Mouse (Mus musculus) forebrain, postnatal 0 days (tissue): ENCODE data around the gene Mapk3. TPM values are rescaled to one million over a fixed set of nuclear protein-coding genes. Genes with fewer than 3 reads are reported as not detected.

Experiments
- ATAC-seq: fragments of 200-750 bp; cut with Nextera tagmentation; 2 replicates; pipeline ENCODE4 v1.8.0; 2017; ENCODE audit warnings: mild to moderate bottlenecking, moderate library complexity
- DNase-seq: peaks from one replicate; pipeline ENCODE4 v3.0.0-alpha.2; 2015
- H3K27ac ChIP-seq: fragments of 300-500 bp; sonication (generic); 2 replicates; pipeline ENCODE4 v1.5.1; 2014; ENCODE audit warnings: low read depth, mild to moderate bottlenecking, antibody characterized with exemption, low read length, moderate library complexity, mixed read lengths
- H3K27me3 ChIP-seq: fragments of 300-500 bp; sonication (generic); 2 replicates; pipeline ENCODE4 v1.6.1; 2014; ENCODE audit warnings: mild to moderate bottlenecking, low read length, mixed read lengths; ENCODE audit not compliant: insufficient read depth
- H3K36me3 ChIP-seq: fragments of 300-500 bp; sonication (generic); 2 replicates; pipeline ENCODE4 v1.6.1; 2014; ENCODE audit warnings: mild to moderate bottlenecking, moderate library complexity; ENCODE audit not compliant: insufficient read depth
- H3K4me1 ChIP-seq: fragments of 300-500 bp; sonication (generic); 2 replicates; pipeline ENCODE4 v1.6.1; 2014; ENCODE audit warnings: antibody characterized with exemption; ENCODE audit not compliant: insufficient read depth
- H3K4me2 ChIP-seq: fragments of 300-500 bp; sonication (generic); 2 replicates; pipeline ENCODE4 v1.6.1; 2014; ENCODE audit warnings: low read depth, mild to moderate bottlenecking, moderate library complexity
- H3K4me3 ChIP-seq: fragments of 300-500 bp; sonication (generic); 2 replicates; pipeline ENCODE4 v1.5.1; 2014; ENCODE audit warnings: low read depth, low read length, mixed read lengths
- H3K9ac ChIP-seq: fragments of 300-500 bp; sonication (generic); 2 replicates; pipeline ENCODE4 v1.6.1; 2014; ENCODE audit warnings: mild to moderate bottlenecking
- H3K9me3 ChIP-seq: fragments of 300-500 bp; sonication (generic); 2 replicates; pipeline ENCODE4 v1.6.1; 2016; ENCODE audit warnings: low read length
- CTCF ChIP-seq: sonication (generic); IDR thresholded peaks from 2 replicates; pipeline ENCODE4 v1.5.1; 2016; ENCODE audit warnings: antibody characterized with exemption, control low read depth, low read depth
- WGBS: fragments of 180-500 bp; shearing (Covaris S2); extraction: QIAGEN DNeasy Blood & Tissue Kit; methylation state at CpG from one replicate; pipeline ENCODE4 v1.1.7; 2014; 5-methylcytosine and 5-hydroxymethylcytosine counted together
- polyA plus RNA-seq: library from polyadenylated mRNA; unstranded; fragments of >200 nt; fragmentation: Nextera tagmentation; extraction: Ambion mirVana; gene quantifications from 2 replicates; pipeline ENCODE4 v1.2.1, GENCODE M21; 2015
- total RNA-seq: library from RNA; depleted of rRNA; stranded (reverse); fragments of >200 nt; gene quantifications from 2 replicates; pipeline ENCODE4 v1.2.3, GENCODE M21; 2014

The Mapk3 gene
- total and polyA plus RNA-seq, 2 experiments from 2014 or later: 131 to 133 TPM

- no peak for ATAC-seq
- TF ChIP-seq CTCF: no peak
- Histone ChIP-seq H3K4me2 (peak overlapping the region; percentile 77), H3K9me3 (no peaks in the 10 kb centered on the region), H3K27ac (peak overlapping the region; percentile 95), H3K4me3 (peak overlapping the region; percentile 81), H3K4me1 (peaks cover 7% of the 10 kb centered on the region), H3K36me3 (peaks cover 21% of the 10 kb centered on the region), H3K27me3 (no peaks in the 10 kb centered on the region), H3K9ac (peak overlapping the region; percentile 81)
- 37% methylated on average over 5 of the region's 5 CpGs for WGBS
- DNase-seq: no peak
Measured at GRCm38 (mm10) chr7:126800269-126801056, 41.1 kb downstream of the Mapk3 start.

GRCm38 (mm10) chr7:126801057-126801422, 41.6 kb downstream of the Mapk3 start:
- H3K27ac ChIP-seq: no peak overlapping the region
- H3K9me3 ChIP-seq: no peaks in the 10 kb centered on the region
- H3K4me3 ChIP-seq: no peak overlapping the region
- no peak overlapping the region for H3K9ac ChIP-seq
- H3K4me1 ChIP-seq: peaks cover 7% of the 10 kb centered on the region
- ATAC-seq (no peak), DNase-seq (no peak)
- TF ChIP-seq CTCF: no peak
- H3K4me2 ChIP-seq: no peak overlapping the region
- no peaks in the 10 kb centered on the region for H3K27me3 ChIP-seq
- 93% methylated on average over 16 of the region's 16 CpGs for WGBS
- peaks cover 15% of the 10 kb centered on the region for H3K36me3 ChIP-seq

GRCm38 (mm10) chr7:126802134-126802889, 42.9 kb downstream of the Mapk3 start:
- TF ChIP-seq CTCF: no peak
- Histone ChIP-seq H3K4me2 (no peak overlapping the region), H3K27ac (no peak overlapping the region), H3K9me3 (no peaks in the 10 kb centered on the region), H3K4me1 (peaks cover 7% of the 10 kb centered on the region), H3K4me3 (no peak overlapping the region), H3K27me3 (no peaks in the 10 kb centered on the region), H3K9ac (no peak overlapping the region), H3K36me3 (peaks cover 8% of the 10 kb centered on the region; the same call in 1 of the 2 replicates)
- DNase-seq (no peak), ATAC-seq (no peak)
- 89% methylated on average over 11 of the region's 11 CpGs for WGBS

DNA sequence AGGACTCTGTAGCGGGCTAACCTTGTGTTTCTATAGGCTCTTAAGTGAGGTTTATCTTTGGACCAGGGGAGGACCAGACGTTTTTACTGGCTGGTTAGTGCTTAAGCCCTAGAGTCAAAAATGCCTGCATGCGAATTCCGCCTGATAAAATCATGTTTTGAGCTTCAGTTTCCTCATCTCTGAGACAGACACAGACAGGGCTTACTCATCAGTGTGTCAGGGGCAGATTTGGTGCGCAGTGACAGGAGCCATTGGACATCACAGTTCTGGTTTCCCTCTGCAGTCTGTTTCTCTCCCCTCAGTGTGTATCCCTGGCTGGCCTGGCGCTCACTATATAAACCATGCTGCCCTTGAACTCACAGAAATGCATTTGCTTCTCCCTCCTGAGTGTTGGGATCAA, 43.8 kb downstream of the Mapk3 start:
- no peak overlapping the region for H3K4me2 ChIP-seq
- H3K4me1 ChIP-seq: peaks cover 3% of the 10 kb centered on the region
- DNase-seq: no peak
- WGBS: 94% methylated on average over 6 of the region's 6 CpGs
- no peak for TF ChIP-seq CTCF
- no peak overlapping the region for H3K4me3 ChIP-seq
- no peaks in the 10 kb centered on the region for H3K9me3 ChIP-seq
- no peaks in the 10 kb centered on the region for H3K27me3 ChIP-seq
- no peak overlapping the region for H3K9ac ChIP-seq
- ATAC-seq: no peak
- no peak overlapping the region for H3K27ac ChIP-seq
- peaks cover 8% of the 10 kb centered on the region; the same call in 1 of the 2 replicates for H3K36me3 ChIP-seq

GRCm38 (mm10) chr7:126803751-126804150, 44.4 kb downstream of the Mapk3 start:
- Histone ChIP-seq H3K4me2 (no peak overlapping the region), H3K9ac (no peak overlapping the region), H3K27ac (no peak overlapping the region), H3K27me3 (no peaks in the 10 kb centered on the region), H3K36me3 (peaks cover 8% of the 10 kb centered on the region; the same call in 1 of the 2 replicates), H3K9me3 (no peaks in the 10 kb centered on the region), H3K4me3 (no peak overlapping the region), H3K4me1 (peaks cover 3% of the 10 kb centered on the region)
- ATAC-seq (no peak), DNase-seq (no peak)
- no peak for TF ChIP-seq CTCF

- no peak for ATAC-seq
- Histone ChIP-seq H3K27ac (no peak overlapping the region), H3K27me3 (no peaks in the 10 kb centered on the region), H3K4me3 (no peak overlapping the region), H3K4me1 (no peaks in the 10 kb centered on the region), H3K9me3 (no peaks in the 10 kb centered on the region), H3K36me3 (peaks cover 8% of the 10 kb centered on the region; the same call in 1 of the 2 replicates), H3K4me2 (no peak overlapping the region), H3K9ac (no peak overlapping the region)
- no peak for DNase-seq
- WGBS: 70% methylated on average over 6 of the region's 6 CpGs
- TF ChIP-seq CTCF: no peak
Measured at GRCm38 (mm10) chr7:126806956-126807355, 47.6 kb downstream of the Mapk3 start.

DNA sequence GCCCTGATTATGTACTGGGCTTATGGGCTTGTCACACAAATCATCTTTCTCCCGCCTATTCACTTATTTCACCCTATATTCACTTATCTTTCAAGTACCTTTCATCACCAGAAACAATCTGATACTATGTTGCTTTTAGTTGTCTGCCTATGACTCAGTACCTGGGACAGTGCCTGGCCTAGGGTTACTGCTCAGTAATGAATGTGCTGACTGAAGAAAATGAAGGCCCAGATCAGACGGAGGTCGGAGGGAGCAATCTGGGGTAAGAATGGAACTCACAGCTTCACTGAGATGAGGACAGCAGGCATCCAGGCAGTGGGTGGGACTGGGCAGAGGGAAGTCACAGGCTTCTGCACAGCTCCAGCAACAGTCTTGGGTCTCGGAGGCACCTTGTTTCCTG, 48.0 kb downstream of the Mapk3 start:
- ATAC-seq (no peak), DNase-seq (no peak)
- Histone ChIP-seq H3K4me3 (no peak overlapping the region), H3K4me1 (no peaks in the 10 kb centered on the region), H3K27ac (no peak overlapping the region), H3K27me3 (no peaks in the 10 kb centered on the region), H3K36me3 (peaks cover 8% of the 10 kb centered on the region; the same call in 1 of the 2 replicates), H3K9me3 (no peaks in the 10 kb centered on the region), H3K4me2 (peak overlapping the region; percentile 59), H3K9ac (no peak overlapping the region)
- 69% methylated on average over 4 of the region's 4 CpGs for whole genome bisulfite sequencing
- TF ChIP-seq CTCF: no peak
